Mouse (Mus musculus): ENCODE measurements around the gene Ccdc8. TPM values are rescaled to one million over a fixed set of nuclear protein-coding genes. Genes with fewer than 3 reads are reported as not detected.
"Not testable (repeated sequence)": the region's sequence is repeated elsewhere in the genome, so short reads cannot be mapped to it uniquely, and the experiment has no call there.

Ccdc8 gene
- polyA plus RNA-seq, 1 experiment from 2014 or later: 11.5 TPM

GRCm38 (mm10) chr7:16950861-16951635 lies 41.5 kb upstream of the Ccdc8 start:
- peaks cover 44% of the 10 kb centered on the region for H3K4me1 ChIP-seq
- H3K4me3 ChIP-seq (replicated peaks): no peak overlapping the region
- no peaks in the 10 kb centered on the region for H3K9me3 ChIP-seq
- peak; percentile 81 for ATAC-seq (ENCODE audit: low FRiP score)
- H3K36me3 ChIP-seq (replicated peaks): no peaks in the 10 kb centered on the region
- WGBS: 24% methylated on average over 18 of the region's 18 CpGs
- 0 out of 2 replicates have a peak overlapping the region, but pooled peaks have one; percentile 19 for H3K27ac ChIP-seq
- H3K27me3 ChIP-seq: peaks cover 38% of the 10 kb centered on the region
- H3K9ac ChIP-seq: no peak overlapping the region
- H3K4me2 ChIP-seq: no peak overlapping the region

GRCm38 (mm10) chr7:16953776-16954175 lies 38.7 kb upstream of the Ccdc8 start:
- ATAC-seq (ENCODE audit: low FRiP score); H3K9me3 ChIP-seq; H3K9ac ChIP-seq; H3K36me3 ChIP-seq (replicated peaks); H3K4me3 ChIP-seq (replicated peaks); H3K4me2 ChIP-seq; H3K27ac ChIP-seq: not testable (repeated sequence)
- H3K4me1 ChIP-seq: peaks cover 34% of the 10 kb centered on the region
- H3K27me3 ChIP-seq: peaks cover 11% of the 10 kb centered on the region
- WGBS: 60% methylated on average over 2 of the region's 2 CpGs

GRCm38 (mm10) chr7:16955712-16956111 lies 36.8 kb upstream of the Ccdc8 start:
- Histone ChIP-seq H3K4me1 (peaks cover 35% of the 10 kb centered on the region), H3K9ac (no peak overlapping the region), H3K4me3 (replicated peaks) (no peak overlapping the region), H3K4me2 (no peak overlapping the region), H3K9me3 (no peaks in the 10 kb centered on the region), H3K36me3 (replicated peaks) (no peaks in the 10 kb centered on the region), H3K27me3 (no peaks in the 10 kb centered on the region), H3K27ac (0 out of 2 replicates have a peak overlapping the region, but pooled peaks have one; percentile 19)
- WGBS: 78% methylated on average over 4 of the region's 4 CpGs
- ATAC-seq (ENCODE audit: low FRiP score): no peak

- no peak overlapping the region for H3K4me3 ChIP-seq (replicated peaks)
- peak overlapping the region; percentile 33 for H3K4me2 ChIP-seq
- peak overlapping the region; percentile 25; the same call in 1 of the 2 replicates for H3K9ac ChIP-seq
- H3K4me1 ChIP-seq: peaks cover 44% of the 10 kb centered on the region
- no peaks in the 10 kb centered on the region for H3K27me3 ChIP-seq
- ATAC-seq (ENCODE audit: low FRiP score): peak; percentile 57; the same call in 1 of the 2 replicates
- peak overlapping the region; percentile 89 for H3K27ac ChIP-seq
- no peaks in the 10 kb centered on the region; the same call in 1 of the 2 replicates for H3K36me3 ChIP-seq (replicated peaks)
- WGBS: 52% methylated on average over 15 of the region's 15 CpGs
- no peaks in the 10 kb centered on the region for H3K9me3 ChIP-seq
Observed at GRCm38 (mm10) chr7:16956410-16957265, 35.9 kb upstream of the Ccdc8 start.

GRCm38 (mm10) chr7:16959539-16960187 lies 32.8 kb upstream of the Ccdc8 start, which contains the start of gene Pnmal1:
Pnmal1 (plus strand) TSS chr7:16959679.
- Histone ChIP-seq H3K4me3 (replicated peaks) (peak within 1 kb of the TSS; percentile 35), H3K36me3 (replicated peaks) (peaks cover 6% of the 10 kb centered on the region; the same call in 1 of the 2 replicates), H3K27ac (peak within 1 kb of the TSS; percentile 92), H3K9ac (peak within 1 kb of the TSS; percentile 52), H3K4me1 (peaks cover 48% of the 10 kb centered on the region), H3K9me3 (no peaks in the 10 kb centered on the region), H3K27me3 (no peaks in the 10 kb centered on the region), H3K4me2 (peak within 1 kb of the TSS; percentile 60)
- ATAC-seq (ENCODE audit: low FRiP score): peak; percentile 94
- 7% methylated on average over 17 of the region's 17 CpGs for WGBS

- H3K4me1 ChIP-seq: peaks cover 44% of the 10 kb centered on the region
- no peaks in the 10 kb centered on the region for H3K27me3 ChIP-seq
- peaks cover 6% of the 10 kb centered on the region; the same call in 1 of the 2 replicates for H3K36me3 ChIP-seq (replicated peaks)
- no peak for ATAC-seq (ENCODE audit: low FRiP score)
- no peak overlapping the region for H3K27ac ChIP-seq
- WGBS: 86% methylated on average over 5 of the region's 5 CpGs
- H3K9ac ChIP-seq: no peak overlapping the region
- no peaks in the 10 kb centered on the region for H3K9me3 ChIP-seq
- H3K4me2 ChIP-seq: peak overlapping the region; percentile 10; the same call in 1 of the 2 replicates
- no peak overlapping the region for H3K4me3 ChIP-seq (replicated peaks)
Observed at GRCm38 (mm10) chr7:16961678-16962077, 30.8 kb upstream of the Ccdc8 start.

- H3K4me1 ChIP-seq: no peaks in the 10 kb centered on the region
- 90% methylated on average over 6 of the region's 6 CpGs for WGBS
- H3K9ac ChIP-seq: no peak overlapping the region
- peaks cover 5% of the 10 kb centered on the region; the same call in 1 of the 2 replicates for H3K9me3 ChIP-seq
- H3K4me3 ChIP-seq (replicated peaks): no peak overlapping the region
- no peak overlapping the region for H3K27ac ChIP-seq
- ATAC-seq (ENCODE audit: low FRiP score): no peak
- no peaks in the 10 kb centered on the region for H3K36me3 ChIP-seq (replicated peaks)
- H3K4me2 ChIP-seq: no peak overlapping the region
- H3K27me3 ChIP-seq: no peaks in the 10 kb centered on the region
Observed at GRCm38 (mm10) chr7:16968414-16968813, 24.1 kb upstream of the Ccdc8 start.

GRCm38 (mm10) chr7:16971160-16971559 lies 21.3 kb upstream of the Ccdc8 start:
- Histone ChIP-seq H3K27me3 (no peaks in the 10 kb centered on the region), H3K4me1 (0 out of 2 replicates have a peak, but pooled peaks cover 3% of the 10 kb centered on the region), H3K9ac (no peak overlapping the region), H3K27ac (no peak overlapping the region), H3K9me3 (peaks cover 5% of the 10 kb centered on the region; the same call in 1 of the 2 replicates), H3K4me3 (replicated peaks) (no peak overlapping the region), H3K4me2 (no peak overlapping the region), H3K36me3 (replicated peaks) (no peaks in the 10 kb centered on the region)
- no peak for ATAC-seq (ENCODE audit: low FRiP score)
- 88% methylated on average over 3 of the region's 3 CpGs for WGBS

GRCm38 (mm10) chr7:16974018-16974417 lies 18.5 kb upstream of the Ccdc8 start:
- no peak overlapping the region for H3K27ac ChIP-seq
- H3K4me3 ChIP-seq (replicated peaks): no peak overlapping the region
- no peak overlapping the region for H3K9ac ChIP-seq
- ATAC-seq (ENCODE audit: low FRiP score): no peak
- no peak overlapping the region for H3K4me2 ChIP-seq
- WGBS: 75% methylated on average over 6 of the region's 6 CpGs
- no peaks in the 10 kb centered on the region for H3K27me3 ChIP-seq
- H3K4me1 ChIP-seq: 0 out of 2 replicates have a peak, but pooled peaks cover 3% of the 10 kb centered on the region
- H3K36me3 ChIP-seq (replicated peaks): no peaks in the 10 kb centered on the region
- H3K9me3 ChIP-seq: peaks cover 5% of the 10 kb centered on the region; the same call in 1 of the 2 replicates

GRCm38 (mm10) chr7:16976298-16976697 lies 16.2 kb upstream of the Ccdc8 start:
- Histone ChIP-seq H3K4me3 (replicated peaks) (no peak overlapping the region), H3K9me3 (no peaks in the 10 kb centered on the region), H3K27ac (no peak overlapping the region), H3K4me2 (no peak overlapping the region), H3K9ac (no peak overlapping the region), H3K4me1 (peaks cover 12% of the 10 kb centered on the region), H3K36me3 (replicated peaks) (no peaks in the 10 kb centered on the region), H3K27me3 (no peaks in the 10 kb centered on the region)
- 63% methylated on average over 8 of the region's 8 CpGs for WGBS
- ATAC-seq (ENCODE audit: low FRiP score): no peak

GRCm38 (mm10) chr7:16978173-16978572 lies 14.3 kb upstream of the Ccdc8 start:
- H3K27me3 ChIP-seq: no peaks in the 10 kb centered on the region
- H3K4me2 ChIP-seq: no peak overlapping the region
- H3K4me3 ChIP-seq (replicated peaks): no peak overlapping the region
- peaks cover 21% of the 10 kb centered on the region for H3K4me1 ChIP-seq
- ATAC-seq (ENCODE audit: low FRiP score): no peak
- H3K9ac ChIP-seq: no peak overlapping the region
- WGBS: 69% methylated on average over 6 of the region's 6 CpGs
- no peaks in the 10 kb centered on the region for H3K36me3 ChIP-seq (replicated peaks)
- H3K9me3 ChIP-seq: no peaks in the 10 kb centered on the region
- H3K27ac ChIP-seq: no peak overlapping the region

GRCm38 (mm10) chr7:16978593-16978992 lies 13.9 kb upstream of the Ccdc8 start:
- Histone ChIP-seq H3K9ac (no peak overlapping the region), H3K4me2 (no peak overlapping the region)
- 84% methylated on average over 3 of the region's 3 CpGs for WGBS

More at GRCm38 (mm10) chr7:16978593-16978992, 13.9 kb upstream of the Ccdc8 start:
- no peak overlapping the region for H3K27ac ChIP-seq
- no peaks in the 10 kb centered on the region for H3K27me3 ChIP-seq
- H3K4me1 ChIP-seq: peaks cover 25% of the 10 kb centered on the region
- no peaks in the 10 kb centered on the region for H3K9me3 ChIP-seq
- ATAC-seq (ENCODE audit: low FRiP score): no peak
- no peak overlapping the region for H3K4me3 ChIP-seq (replicated peaks)
- no peaks in the 10 kb centered on the region for H3K36me3 ChIP-seq (replicated peaks)

Measured in forebrain, embryonic 12.5 days (tissue).